Mouse (Mus musculus): Measurements from ENCODE around the gene Gm28308. TPM values are rescaled to one million over a fixed set of nuclear protein-coding genes. Genes with fewer than 3 reads are reported as not detected.

Gm28308 gene
- polyA plus RNA-seq, 2 experiments: 1.1 to 3.2 TPM

- peak overlapping the region; percentile 40 for H3K4me3 ChIP-seq (replicated peaks; ENCODE audit: low read length)
- peak overlapping the region; percentile 49 for H3K9ac ChIP-seq (ENCODE audit: low read depth, low read length, severe bottlenecking)
- TF ChIP-seq POLR2A (IDR thresholded peaks at IDR 0.05; ENCODE audit: borderline replicate concordance, extremely low read depth, insufficient read depth, insufficient read length): no peak
- WGBS: 3% methylated on average over 22 of the region's 35 CpGs
- H3K4me1 ChIP-seq (ENCODE audit: control insufficient read depth, insufficient read depth, low read length): peaks cover 40% of the 10 kb centered on the region
- H3K27ac ChIP-seq (replicated peaks; ENCODE audit: low read depth, low read length): peak overlapping the region; percentile 43
- H3K36me3 ChIP-seq (ENCODE audit: control insufficient read depth, insufficient read depth, low read length): peaks cover 10% of the 10 kb centered on the region
- H3K9me3 ChIP-seq (ENCODE audit: control insufficient read depth, low read length): no peaks in the 10 kb centered on the region
- peak overlapping the region; percentile 68 for H3K4me2 ChIP-seq (replicated peaks; ENCODE audit: low read depth, low read length, severe bottlenecking)
- peaks cover 65% of the 10 kb centered on the region for H3K27me3 ChIP-seq (ENCODE audit: control insufficient read depth, insufficient read depth, low read length)
- ATAC-seq (ENCODE audit: low FRiP score, low read depth): no peak
- DNase-seq (ENCODE audit: low spot score): no peak
Measured at GRCm38 (mm10) chr6:52175864-52176263, 37.3 kb downstream of the Gm28308 start.

GRCm38 (mm10) chr6:52174968-52175751 is 38.0 kb downstream of the Gm28308 start:
- ATAC-seq (ENCODE audit: low FRiP score, low read depth): no peak
- Histone ChIP-seq H3K9ac (ENCODE audit: low read depth, low read length, severe bottlenecking) (peak overlapping the region; percentile 49), H3K4me3 (replicated peaks; ENCODE audit: low read length) (peak overlapping the region; percentile 40), H3K4me2 (replicated peaks; ENCODE audit: low read depth, low read length, severe bottlenecking) (peak overlapping the region; percentile 68), H3K4me1 (ENCODE audit: control insufficient read depth, insufficient read depth, low read length) (peaks cover 38% of the 10 kb centered on the region), H3K27me3 (ENCODE audit: control insufficient read depth, insufficient read depth, low read length) (peaks cover 65% of the 10 kb centered on the region), H3K9me3 (ENCODE audit: control insufficient read depth, low read length) (no peaks in the 10 kb centered on the region), H3K27ac (replicated peaks; ENCODE audit: low read depth, low read length) (peak overlapping the region; percentile 43), H3K36me3 (ENCODE audit: control insufficient read depth, insufficient read depth, low read length) (peaks cover 10% of the 10 kb centered on the region)
- DNase-seq (ENCODE audit: low spot score): no peak
- 12% methylated on average over 33 of the region's 41 CpGs for WGBS
- TF ChIP-seq POLR2A (IDR thresholded peaks at IDR 0.05; ENCODE audit: borderline replicate concordance, extremely low read depth, insufficient read depth, insufficient read length): no peak

- H3K27ac ChIP-seq (replicated peaks; ENCODE audit: low read depth, low read length): no peak overlapping the region
- no peak for TF ChIP-seq POLR2A (IDR thresholded peaks at IDR 0.05; ENCODE audit: borderline replicate concordance, extremely low read depth, insufficient read depth, insufficient read length)
- peaks cover 70% of the 10 kb centered on the region for H3K27me3 ChIP-seq (ENCODE audit: control insufficient read depth, insufficient read depth, low read length)
- H3K4me1 ChIP-seq (ENCODE audit: control insufficient read depth, insufficient read depth, low read length): peaks cover 37% of the 10 kb centered on the region
- no peak overlapping the region for H3K9ac ChIP-seq (ENCODE audit: low read depth, low read length, severe bottlenecking)
- peaks cover 17% of the 10 kb centered on the region for H3K36me3 ChIP-seq (ENCODE audit: control insufficient read depth, insufficient read depth, low read length)
- DNase-seq (ENCODE audit: low spot score) (no peak), ATAC-seq (ENCODE audit: low FRiP score, low read depth) (no peak)
- no peak overlapping the region for H3K4me3 ChIP-seq (replicated peaks; ENCODE audit: low read length)
- no peak overlapping the region for H3K4me2 ChIP-seq (replicated peaks; ENCODE audit: low read depth, low read length, severe bottlenecking)
- no peaks in the 10 kb centered on the region for H3K9me3 ChIP-seq (ENCODE audit: control insufficient read depth, low read length)
- WGBS: 24% methylated on average over 4 of the region's 4 CpGs
Measured at GRCm38 (mm10) chr6:52173648-52174047, 39.5 kb downstream of the Gm28308 start.

- Histone ChIP-seq H3K27ac (replicated peaks; ENCODE audit: low read depth, low read length) (no peak overlapping the region), H3K4me3 (replicated peaks; ENCODE audit: low read length) (peak overlapping the region; percentile 37), H3K27me3 (ENCODE audit: control insufficient read depth, insufficient read depth, low read length) (peaks cover 70% of the 10 kb centered on the region), H3K9me3 (ENCODE audit: control insufficient read depth, low read length) (no peaks in the 10 kb centered on the region), H3K9ac (ENCODE audit: low read depth, low read length, severe bottlenecking) (no peak overlapping the region; the same call in 1 of the 2 replicates), H3K4me2 (replicated peaks; ENCODE audit: low read depth, low read length, severe bottlenecking) (peak overlapping the region; percentile 56), H3K4me1 (ENCODE audit: control insufficient read depth, insufficient read depth, low read length) (peaks cover 37% of the 10 kb centered on the region), H3K36me3 (ENCODE audit: control insufficient read depth, insufficient read depth, low read length) (peaks cover 20% of the 10 kb centered on the region)
- ATAC-seq (ENCODE audit: low FRiP score, low read depth): peak; percentile 79
- DNase-seq (ENCODE audit: low spot score): peak; percentile 88
- no peak for TF ChIP-seq POLR2A (IDR thresholded peaks at IDR 0.05; ENCODE audit: borderline replicate concordance, extremely low read depth, insufficient read depth, insufficient read length)
- 4% methylated on average over 32 of the region's 35 CpGs for WGBS
Measured at GRCm38 (mm10) chr6:52172501-52172900, 40.6 kb downstream of the Gm28308 start.

- Histone ChIP-seq H3K27ac (replicated peaks; ENCODE audit: low read depth, low read length) (no peak overlapping the region), H3K9ac (ENCODE audit: low read depth, low read length, severe bottlenecking) (no peak overlapping the region; the same call in 1 of the 2 replicates)
Measured at GRCm38 (mm10) chr6:52171938-52172337, 41.2 kb downstream of the Gm28308 start.

More at GRCm38 (mm10) chr6:52171938-52172337, 41.2 kb downstream of the Gm28308 start:
- ATAC-seq (ENCODE audit: low FRiP score, low read depth): no peak
- Histone ChIP-seq H3K9me3 (ENCODE audit: control insufficient read depth, low read length) (no peaks in the 10 kb centered on the region), H3K4me3 (replicated peaks; ENCODE audit: low read length) (peak overlapping the region; percentile 37), H3K4me2 (replicated peaks; ENCODE audit: low read depth, low read length, severe bottlenecking) (peak overlapping the region; percentile 56), H3K4me1 (ENCODE audit: control insufficient read depth, insufficient read depth, low read length) (peaks cover 31% of the 10 kb centered on the region), H3K36me3 (ENCODE audit: control insufficient read depth, insufficient read depth, low read length) (peaks cover 20% of the 10 kb centered on the region), H3K27me3 (ENCODE audit: control insufficient read depth, insufficient read depth, low read length) (peaks cover 71% of the 10 kb centered on the region)
- 23% methylated on average over 6 of the region's 7 CpGs for WGBS
- DNase-seq (ENCODE audit: low spot score): no peak
- TF ChIP-seq POLR2A (IDR thresholded peaks at IDR 0.05; ENCODE audit: borderline replicate concordance, extremely low read depth, insufficient read depth, insufficient read length): no peak
